8 mouse cellular contexts compared by ENCODE assay signal in genomic region chr1:53823687-53824445, GRCm38 (mm10). TPM values are rescaled to one million over a fixed set of nuclear protein-coding genes. Genes with fewer than 3 reads are reported as not detected.
DNase-seq lines count a peak whose midpoint lies in the region; ATAC-seq and TF ChIP-seq lines count a peak whose summit lies in the region.

No protein-coding gene starts in this region.

- peak overlapping the region; percentile 40 for H3K4me2 ChIP-seq in intestine, embryonic 14.5 days (ENCODE audit: low read length)
- peak overlapping the region; percentile 44 for H3K4me2 ChIP-seq in midbrain, embryonic 12.5 days (replicated peaks)

- peak overlapping the region; percentile 37 for H3K4me3 ChIP-seq in E14TG2a.4 (replicated peaks; ENCODE audit: low read length)
- H3K4me3 ChIP-seq in intestine, embryonic 14.5 days (ENCODE audit: low read depth, low read length): peak overlapping the region; percentile 20
- H3K4me3 ChIP-seq in midbrain, embryonic 12.5 days: peak overlapping the region; percentile 10; the same call in 1 of the 2 replicates
- peak overlapping the region; percentile 51 for H3K4me3 ChIP-seq in spleen, adult 2 months (ENCODE audit: extremely low read depth, insufficient read depth, insufficient read length)

- WGBS in intestine, embryonic 14.5 days: 9% methylated on average over 10 of the region's 10 CpGs
- WGBS in midbrain, embryonic 12.5 days: 3% methylated on average over 10 of the region's 10 CpGs
- WGBS in spleen, adult 2 months: 5% methylated on average over 10 of the region's 10 CpGs

- no peak overlapping the region; the same call in 1 of the 2 replicates for H3K27ac ChIP-seq in intestine, embryonic 14.5 days (ENCODE audit: low read depth)
- H3K27ac ChIP-seq in midbrain, embryonic 12.5 days (replicated peaks): no peak overlapping the region
- peak overlapping the region; percentile 99 for H3K27ac ChIP-seq in spleen, adult 2 months (ENCODE audit: insufficient read depth, low read length)

- H3K36me3 ChIP-seq in E14TG2a.4 (ENCODE audit: insufficient read depth, low read length): no peaks in the 10 kb centered on the region
- H3K36me3 ChIP-seq in intestine, embryonic 14.5 days (ENCODE audit: control insufficient read depth, insufficient read depth, low read length): no peaks in the 10 kb centered on the region
- H3K36me3 ChIP-seq in midbrain, embryonic 12.5 days: no peaks in the 10 kb centered on the region
- H3K36me3 ChIP-seq in spleen, adult 2 months (ENCODE audit: control insufficient read depth, insufficient read depth, low read length): no peaks in the 10 kb centered on the region

- no peak for TF ChIP-seq CTCF in E14TG2a.4 (conservative IDR thresholded peaks at IDR 0.05; ENCODE audit: low read length)
- TF ChIP-seq CTCF in spleen, adult 2 months (IDR thresholded peaks at IDR 0.05; ENCODE audit: extremely low read depth, insufficient read depth, insufficient read length, insufficient replicate concordance): no peak

- H3K4me1 ChIP-seq in E14TG2a.4 (replicated peaks; ENCODE audit: low read depth, low read length): peaks cover 23% of the 10 kb centered on the region
- H3K4me1 ChIP-seq in intestine, embryonic 14.5 days (replicated peaks; ENCODE audit: control insufficient read depth, insufficient read depth, low read length): peaks cover 9% of the 10 kb centered on the region
- peaks cover 13% of the 10 kb centered on the region for H3K4me1 ChIP-seq in midbrain, embryonic 12.5 days
- H3K4me1 ChIP-seq in spleen, adult 2 months (ENCODE audit: control insufficient read depth, insufficient read depth, insufficient read length): peaks cover 23% of the 10 kb centered on the region

- no peaks in the 10 kb centered on the region for H3K27me3 ChIP-seq in E14TG2a.4 (ENCODE audit: insufficient read depth, low read length)
- no peaks in the 10 kb centered on the region for H3K27me3 ChIP-seq in intestine, embryonic 14.5 days (replicated peaks; ENCODE audit: control insufficient read depth, insufficient read depth, low read length)
- H3K27me3 ChIP-seq in midbrain, embryonic 12.5 days: peaks cover 14% of the 10 kb centered on the region
- no peaks in the 10 kb centered on the region for H3K27me3 ChIP-seq in spleen, adult 2 months (ENCODE audit: control insufficient read depth, insufficient read depth, low read length)

- peak; percentile 34 for DNase-seq in adrenal gland, postnatal 10 days
- DNase-seq in frontal cortex, postnatal 36 days (ENCODE audit: low spot score in 2 of 2): peak; percentile 42 to 47
- DNase-seq in intestine, embryonic 14.5 days (ENCODE audit: low spot score): peak; percentile 57
- DNase-seq in left cerebral cortex, postnatal 36 days (ENCODE audit: low spot score in 2 of 2): peak; percentile 12 to 25
- DNase-seq in spleen, adult 2 months (ENCODE audit: low read depth in 1 of 2, low spot score in 2 of 2): peak; percentile 73 to 86

- peak; percentile 77 for ATAC-seq in intestine, embryonic 14.5 days (replicated peaks; ENCODE audit: low FRiP score, low TSS enrichment, low read depth)
- peak; percentile 91 for ATAC-seq in midbrain, embryonic 12.5 days (ENCODE audit: low FRiP score, low read depth)
- ATAC-seq in erythroblast, adult 5-6 weeks (replicated peaks; ENCODE audit: low FRiP score, poor library complexity, severe bottlenecking): no peak

- no peaks in the 10 kb centered on the region for H3K9me3 ChIP-seq in E14TG2a.4 (ENCODE audit: low read length)
- H3K9me3 ChIP-seq in intestine, embryonic 14.5 days (ENCODE audit: control insufficient read depth, low read length): no peaks in the 10 kb centered on the region
- no peaks in the 10 kb centered on the region for H3K9me3 ChIP-seq in midbrain, embryonic 12.5 days

- intact Hi-C loops in left cerebral cortex, postnatal 36 days (cut with DNase I): loop anchor here (5.0 kb wide), 1 partner anchor 37 kb away; the partner anchor contains the start of gene Stk17b

- no peak overlapping the region for H3K9ac ChIP-seq in intestine, embryonic 14.5 days (ENCODE audit: low read length)
- no peak overlapping the region for H3K9ac ChIP-seq in midbrain, embryonic 12.5 days (replicated peaks)

- peak; percentile 85 for TF ChIP-seq POLR2A in spleen, adult 2 months (IDR thresholded peaks at IDR 0.05; ENCODE audit: low read depth, low read length)

RNA-seq across cellular contexts. Expression of gene Stk17b, which starts 38.8 kb away (rescaled TPM):
- total RNA-seq in adrenal gland, postnatal 10 days (2021): 10 to 100 TPM; 22.4 TPM
- polyA plus RNA-seq in intestine, embryonic 14.5 days (2014; fragmentation: Nextera tagmentation; extraction: Ambion mirVana): 11.0 and 11.7 TPM in 2 replicates
- total RNA-seq in left cerebral cortex, postnatal 36 days (2021): 1 to 10 TPM; 7.4 to 8.7 TPM
- polyA plus RNA-seq in midbrain, embryonic 12.5 days (2016; fragmentation: Nextera tagmentation; extraction: Ambion mirVana): 8.7 and 10.4 TPM in 2 replicates
- 25.7 and 30.0 TPM in 2 replicates for polyA plus RNA-seq in spleen, adult 2 months (2012; rRNA removed)
- total RNA-seq in erythroblast, adult 5-6 weeks (2015; ENCODE audit: low replicate concordance): 85.1 and 135 TPM in 2 replicates
- 141 and 179 TPM in 2 replicates for total RNA-seq in erythroblast, adult 5-6 weeks (2017; ENCODE audit: low replicate concordance)

Comparison
In these comparisons a context has a peak if more than half of its experiments do, and no peak if none do; other contexts are left out.
1. DNase-seq: peak in every context shown above with its lines; median percentile 80 in spleen, adult 2 months; 57 in intestine, embryonic 14.5 days; 44 in frontal cortex, postnatal 36 days; 34 in adrenal gland, postnatal 10 days; 18 in left cerebral cortex, postnatal 36 days.